Mouse (Mus musculus): ENCODE measurements at regions not wholly inside any gene's neighbourhood (a gene's known extent, or its start where the extent isn't known, plus 50 kb on each side); places are given as distances from the start of the nearest gene placed in this dataset.

DNA sequence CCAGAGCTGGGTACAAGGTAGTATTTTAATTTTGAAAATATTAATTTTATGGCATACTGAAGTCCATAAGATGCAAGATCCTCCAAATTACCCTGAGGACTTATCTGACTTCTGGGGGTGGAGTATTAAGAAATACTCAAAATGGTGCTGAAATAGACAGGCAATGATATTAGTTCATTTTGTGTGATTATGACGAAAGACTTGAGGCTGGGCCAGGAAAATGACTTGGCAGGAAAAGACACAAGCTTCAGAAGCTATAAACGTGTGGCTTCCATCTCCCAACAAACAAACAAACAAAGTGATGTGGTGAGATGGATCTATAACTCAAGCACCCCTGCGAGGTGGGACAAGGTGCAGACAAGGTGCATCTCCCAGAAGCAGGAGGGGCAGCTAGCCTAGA lies 72.8 kb downstream of the H2al1j start:
- TF ChIP-seq CTCF (IDR thresholded peaks at IDR 0.05; ENCODE audit: low read depth, low read length): no peak
- no peak for TF ChIP-seq POLR2A (IDR thresholded peaks at IDR 0.05; ENCODE audit: insufficient read depth, low read length)
- no peak for TF ChIP-seq EP300 (IDR thresholded peaks at IDR 0.05; ENCODE audit: insufficient read depth, low read depth, low read length)
